ENCODE assay signal across 8 mouse cellular contexts in genomic region chr10:80295618-80296425, GRCm38 (mm10). TPM values are rescaled to one million over a fixed set of nuclear protein-coding genes. Genes with fewer than 3 reads are reported as not detected.
DNase-seq lines count a peak whose midpoint lies in the region; ATAC-seq lines count a peak whose summit lies in the region.

Apc2 (plus strand) TSS chr10:80295977.

- peaks cover 74% of the 10 kb centered on the region for H3K4me1 ChIP-seq in hindbrain, embryonic 15.5 days (replicated peaks)

- H3K4me3 ChIP-seq in hindbrain, embryonic 15.5 days: peak within 1 kb of the TSS; percentile 47

- no peaks in the 10 kb centered on the region for H3K9me3 ChIP-seq in hindbrain, embryonic 15.5 days

- under 1% methylated on average over 26 of the region's 26 CpGs for WGBS in hindbrain, embryonic 15.5 days

- H3K27me3 ChIP-seq in hindbrain, embryonic 15.5 days: no peaks in the 10 kb centered on the region

- peaks cover 18% of the 10 kb centered on the region for H3K36me3 ChIP-seq in hindbrain, embryonic 15.5 days

- H3K4me2 ChIP-seq in hindbrain, embryonic 15.5 days: peak within 1 kb of the TSS; percentile 86

- ATAC-seq in hindbrain, embryonic 15.5 days (ENCODE audit: low FRiP score, low read depth): peak; percentile 65

- H3K27ac ChIP-seq in hindbrain, embryonic 15.5 days (replicated peaks): peak within 1 kb of the TSS; percentile 98

- peak within 1 kb of the TSS; percentile 52 for H3K9ac ChIP-seq in hindbrain, embryonic 15.5 days

- peak; percentile 78 for DNase-seq in T-cell, adult 2 months (ENCODE audit: low spot score)
- DNase-seq in cerebellum, postnatal 36 days: peak; percentile 80 to 84
- DNase-seq in frontal cortex, postnatal 36 days (ENCODE audit: low spot score in 2 of 2): peak; percentile 85 to 89
- peak; percentile 81 to 82 for DNase-seq in layer of hippocampus, postnatal 36 days
- DNase-seq in lung, postnatal 25 days (ENCODE audit: low spot score): peak; percentile 78
- DNase-seq in retina, embryonic 14.5 days (ENCODE audit: low spot score): peak; percentile 83
- DNase-seq in thymus, postnatal 36 days: peak; percentile 62 to 67

RNA-seq across cellular contexts. Expression of gene Apc2, which starts in this region (rescaled TPM):
- polyA plus RNA-seq in hindbrain, embryonic 15.5 days (2015; fragmentation: Nextera tagmentation; extraction: Ambion mirVana): 175 and 181 TPM in 2 replicates
- total RNA-seq in layer of hippocampus, postnatal 36 days (2021): 10 to 100 TPM; 98.3 to 98.4 TPM

Comparison
In these comparisons a context has a peak if more than half of its experiments do, and no peak if none do; other contexts are left out.
1. Peak in every context shown above with its lines: DNase-seq, ATAC-seq, H3K4me3 ChIP-seq and H3K27ac ChIP-seq.